Mouse (Mus musculus) MN1 (cell line): ENCODE measurements around the gene Smarcc2.

Source experiments
- DNase-seq: peaks from one replicate; pipeline ENCODE4 v3.0.0-alpha.2; 2016; ENCODE audit warnings: low spot score

The Smarcc2 gene

DNA sequence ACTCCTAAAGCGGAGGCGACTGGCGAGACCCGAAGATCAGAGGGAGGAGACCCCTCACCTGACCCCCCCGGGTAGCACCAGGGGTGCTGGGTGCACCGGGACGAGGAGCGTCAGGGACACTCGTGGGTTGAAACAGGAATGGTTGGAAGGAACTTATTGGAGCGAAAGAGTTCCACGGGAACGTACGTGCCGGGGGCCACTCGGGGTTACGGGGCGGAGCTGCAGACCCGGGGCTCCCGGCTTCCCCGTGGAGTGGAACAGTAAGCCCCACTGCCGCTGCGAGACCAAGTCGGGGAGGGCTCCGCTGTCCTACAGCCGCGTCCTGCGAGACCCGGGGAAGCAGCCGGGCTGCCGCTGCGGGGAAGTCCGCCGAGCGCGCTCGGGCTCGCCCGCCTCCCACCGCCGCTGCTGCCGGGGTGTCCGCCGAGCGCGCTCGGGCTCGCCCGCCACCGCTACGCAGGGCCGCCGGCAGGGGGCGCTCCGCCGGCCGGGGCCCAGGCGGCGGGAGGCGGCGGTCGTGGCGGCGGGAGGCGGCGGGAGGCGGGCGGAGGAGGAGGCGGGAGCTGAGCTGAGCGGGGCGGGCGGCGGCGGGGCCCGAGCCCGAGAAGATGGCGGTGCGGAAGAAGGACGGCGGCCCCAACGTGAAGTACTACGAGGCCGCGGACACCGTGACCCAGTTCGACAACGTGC is at the start of gene Smarcc2:
Smarcc2 (plus strand) TSS at position 530 of the 690 bp plus-strand sequence.
- DNase-seq: peak; percentile 95

DNA sequence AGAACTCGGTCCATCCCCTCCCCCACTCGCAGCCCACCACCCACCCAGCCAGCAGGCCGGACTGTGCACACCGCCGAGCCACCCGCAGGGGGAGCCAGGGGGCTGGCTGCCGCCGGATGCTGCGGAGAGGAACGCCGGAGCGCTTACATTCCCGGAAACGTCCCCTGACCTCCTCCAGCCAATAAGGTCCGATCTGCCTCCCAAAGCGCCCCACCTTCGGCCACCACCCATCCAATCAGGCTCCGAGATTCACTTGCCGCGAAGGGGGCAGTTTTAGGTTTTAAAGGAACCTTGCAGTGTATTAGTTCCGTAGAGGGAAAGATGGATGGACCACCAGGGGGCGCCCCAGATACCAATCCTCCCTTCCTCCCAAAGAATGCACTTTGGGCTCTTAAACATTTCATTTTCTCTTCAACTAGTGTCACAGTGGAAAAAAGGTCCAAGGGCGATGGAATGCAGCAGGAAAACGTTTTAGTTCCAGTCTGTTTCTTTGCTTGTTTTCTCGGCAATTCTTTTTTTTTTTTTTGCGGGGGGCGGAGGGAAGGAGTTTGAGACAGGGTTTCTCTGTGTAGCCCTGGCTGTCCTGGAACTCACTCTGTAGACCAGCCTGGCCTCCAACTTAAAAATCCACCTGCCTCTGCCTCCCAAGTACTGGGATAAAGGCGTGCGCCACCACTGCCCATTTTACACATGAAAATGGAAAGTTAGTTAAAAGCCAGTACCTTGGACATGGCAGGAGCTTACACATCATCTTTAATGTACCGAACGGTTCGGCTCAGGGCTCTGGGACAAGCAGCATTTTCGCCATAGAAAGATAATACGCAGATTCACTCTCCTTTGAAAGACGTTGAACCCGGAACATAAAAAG is 49.1 kb upstream of the Smarcc2 start:
- peak; percentile 100 for DNase-seq

DNA sequence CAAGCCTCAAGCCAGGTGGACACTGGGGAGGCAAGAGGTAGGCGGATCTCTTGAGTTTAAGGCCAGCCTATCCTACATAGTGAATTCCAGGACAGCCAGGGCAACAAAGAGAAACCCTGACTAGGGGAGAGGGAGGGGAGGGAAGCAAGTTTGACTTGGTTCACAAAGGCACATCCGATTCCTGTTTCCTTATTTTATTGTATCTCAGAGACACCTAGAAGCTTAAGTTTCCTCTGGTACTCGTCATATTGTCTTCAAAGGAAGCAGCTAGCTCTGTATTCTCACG is 48.5 kb upstream of the Smarcc2 start:
- no peak for DNase-seq

DNA sequence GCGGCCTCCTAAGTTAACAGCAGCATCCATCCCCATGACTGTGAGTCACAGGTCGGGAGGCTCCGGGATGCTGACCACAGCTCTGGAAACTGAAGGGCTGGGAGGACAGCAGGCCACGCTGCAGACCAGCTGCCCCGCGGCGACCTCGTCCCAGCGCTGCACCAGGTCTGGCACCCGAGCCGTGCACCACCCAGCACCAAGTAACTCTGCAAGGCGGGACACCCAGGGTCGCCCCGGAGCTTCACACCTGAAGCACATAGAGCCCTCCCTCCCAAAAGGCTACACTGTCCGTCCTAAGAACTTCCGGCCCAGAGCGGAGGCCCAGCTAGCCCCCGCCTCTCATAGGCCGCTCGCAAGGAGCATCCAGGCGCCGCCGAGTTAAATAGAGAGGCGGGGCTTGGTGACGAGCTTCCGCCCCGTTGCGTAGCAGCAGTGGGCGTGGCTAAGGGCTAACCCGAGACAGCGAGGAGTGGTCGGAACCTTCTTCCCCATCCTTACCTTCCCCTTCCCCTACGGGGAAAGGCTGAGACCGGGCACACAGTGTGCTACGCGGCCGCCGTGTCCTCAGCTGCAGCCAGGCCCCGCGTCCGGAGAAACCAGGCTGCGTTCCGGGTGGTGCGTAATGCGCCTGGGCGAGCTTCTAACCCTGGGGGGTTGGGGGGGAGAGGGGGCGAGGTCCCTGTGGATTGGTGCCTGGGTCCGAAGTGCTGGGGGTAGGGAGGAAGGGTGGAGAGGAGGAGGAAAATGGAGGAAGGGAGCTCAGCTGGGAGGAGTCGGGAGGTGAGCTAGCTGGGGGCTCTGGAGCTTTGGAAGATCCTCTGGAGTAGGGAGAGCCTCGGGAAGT is 47.6 kb upstream of the Smarcc2 start, which contains the start of the genes Nabp2 and Rnf41:
Nabp2 (minus strand) TSS at position 282 of the 844 bp plus-strand sequence.
Rnf41 (plus strand) TSS at position 447 of the 844 bp plus-strand sequence.
- DNase-seq: peak; percentile 100

DNA sequence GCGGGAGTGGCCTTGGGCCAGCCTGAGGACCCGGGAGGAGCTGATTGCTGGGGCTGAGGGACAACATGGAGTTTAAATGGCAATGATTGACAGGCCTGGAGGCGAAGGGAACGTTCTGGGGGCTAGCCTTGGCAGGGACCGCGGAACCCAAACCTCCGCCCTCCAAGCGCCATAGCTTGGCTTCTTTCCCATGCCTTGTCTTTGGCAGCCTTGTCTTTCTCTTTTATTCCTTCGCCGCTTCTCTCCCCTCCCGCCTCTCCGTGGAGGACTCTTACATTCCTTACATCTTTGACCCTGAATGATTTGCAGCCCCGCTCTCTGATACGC is 47.0 kb upstream of the Smarcc2 start:
- peak; percentile 70 for DNase-seq

DNA sequence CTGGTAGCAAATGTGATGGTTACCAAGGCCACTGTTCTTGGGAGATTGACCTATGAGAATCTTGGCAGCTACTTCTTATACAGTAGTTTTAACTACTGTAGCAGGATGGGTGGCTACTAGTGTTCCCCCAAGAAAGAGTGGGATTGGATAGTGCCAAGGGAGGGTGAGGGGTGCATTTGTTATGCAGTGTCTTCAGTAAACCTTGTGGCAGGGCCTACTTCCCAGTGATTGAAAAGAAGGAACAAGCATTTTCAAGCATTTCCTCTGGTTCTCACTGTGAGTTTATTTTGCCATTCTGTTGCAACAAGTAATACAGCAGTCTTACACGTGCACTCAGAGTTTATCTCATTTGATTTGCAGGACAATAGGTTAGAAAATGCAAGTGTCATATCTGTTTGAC is 46.5 kb upstream of the Smarcc2 start:
- no peak for DNase-seq

DNA sequence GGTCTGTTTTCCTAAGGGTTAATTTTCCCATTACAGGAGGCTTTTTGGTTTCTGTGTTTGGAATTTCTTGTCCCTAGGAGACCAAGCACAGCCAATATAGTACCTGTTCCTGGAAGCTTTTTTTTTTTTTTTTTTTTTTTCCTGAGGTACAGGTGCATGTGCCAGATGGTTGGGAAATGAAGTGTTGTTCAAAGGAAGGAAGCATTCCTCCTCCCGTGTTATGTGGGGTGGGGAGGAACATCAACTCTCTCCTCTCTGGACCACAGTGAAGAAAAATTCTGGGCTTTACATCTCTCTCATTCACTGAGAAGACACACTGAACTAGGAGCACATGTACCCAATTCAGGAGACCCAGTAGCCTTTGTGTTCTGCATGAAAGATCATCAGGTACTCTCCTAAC is 46.0 kb upstream of the Smarcc2 start:
- DNase-seq: no peak

DNA sequence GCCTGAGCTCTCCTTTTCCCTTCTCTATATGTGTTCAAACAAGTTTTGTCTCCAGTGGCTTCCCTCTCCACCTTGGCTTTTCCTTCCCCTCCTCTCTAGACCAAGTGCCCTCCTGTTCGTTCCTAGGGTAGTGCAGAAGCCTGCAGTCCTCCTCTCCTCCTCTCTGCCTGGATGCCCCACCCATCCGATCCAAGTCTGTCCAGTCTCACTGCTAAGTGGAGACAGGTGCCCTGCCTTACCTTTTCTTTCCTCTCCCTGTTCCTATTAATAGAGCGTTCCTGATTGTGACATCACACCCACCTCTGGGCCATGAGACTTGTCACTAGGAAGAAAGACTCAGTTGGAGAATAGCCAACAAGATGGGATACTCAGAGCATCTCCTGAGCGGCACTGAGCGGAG is 44.2 kb upstream of the Smarcc2 start:
- no peak for DNase-seq

DNA sequence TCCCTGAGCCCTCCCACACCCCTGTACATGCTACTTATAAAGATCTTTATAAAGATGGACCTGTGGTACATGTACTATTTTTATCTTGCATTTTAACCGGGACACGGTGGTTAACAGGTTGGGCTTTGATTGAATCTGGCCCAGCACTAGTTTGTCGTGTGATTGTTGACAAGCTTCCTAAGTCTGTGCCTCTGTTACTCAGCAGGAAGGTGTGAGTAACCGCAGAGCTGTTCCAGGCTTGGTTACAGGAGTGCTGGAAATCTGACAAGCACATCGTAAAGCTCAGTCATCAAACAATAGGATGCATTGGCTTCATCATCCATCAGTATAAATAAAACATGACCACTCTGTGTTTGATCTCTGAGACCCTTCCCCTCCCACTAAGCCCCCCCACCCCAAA is 36.6 kb upstream of the Smarcc2 start:
- no peak for DNase-seq

DNA sequence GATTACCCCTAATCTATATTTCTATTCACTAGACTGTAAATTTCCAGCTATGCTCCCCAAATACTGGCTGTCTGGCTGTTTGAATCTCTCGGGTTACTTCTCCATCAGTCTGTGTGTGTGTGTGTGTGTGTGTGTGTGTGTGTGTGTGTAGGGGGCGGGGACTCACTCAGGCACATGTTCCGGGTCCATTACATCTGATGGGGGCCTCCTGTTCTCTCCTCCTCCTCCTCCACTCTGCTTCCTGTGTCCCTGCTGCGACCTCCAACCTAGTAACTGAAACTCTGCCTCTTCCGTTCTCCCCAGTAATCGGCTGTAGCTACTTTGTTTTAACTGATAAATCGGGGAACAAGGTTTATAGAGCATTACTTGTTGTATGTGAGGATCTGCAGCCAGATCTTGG is 34.4 kb upstream of the Smarcc2 start:
- no peak for DNase-seq

DNA sequence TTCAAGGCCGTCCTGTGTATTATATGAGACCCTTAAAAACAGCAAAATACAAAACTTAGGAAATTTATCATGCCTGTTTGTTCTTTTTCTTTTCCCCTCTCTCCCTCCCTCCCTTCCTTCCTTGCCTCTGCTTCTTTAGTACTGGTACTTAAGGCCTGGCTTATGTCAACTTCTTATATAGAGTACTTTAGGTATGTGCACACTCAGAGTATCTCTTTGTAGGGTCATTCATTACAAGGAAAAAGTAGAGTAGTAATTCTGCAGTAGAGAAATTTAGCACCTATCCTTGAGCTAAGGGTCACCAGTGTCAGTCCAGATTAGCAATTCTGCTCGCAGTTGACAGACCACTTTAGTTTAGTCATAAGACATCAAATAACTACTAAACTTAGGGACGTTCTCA is 33.8 kb upstream of the Smarcc2 start:
- DNase-seq: no peak

DNA sequence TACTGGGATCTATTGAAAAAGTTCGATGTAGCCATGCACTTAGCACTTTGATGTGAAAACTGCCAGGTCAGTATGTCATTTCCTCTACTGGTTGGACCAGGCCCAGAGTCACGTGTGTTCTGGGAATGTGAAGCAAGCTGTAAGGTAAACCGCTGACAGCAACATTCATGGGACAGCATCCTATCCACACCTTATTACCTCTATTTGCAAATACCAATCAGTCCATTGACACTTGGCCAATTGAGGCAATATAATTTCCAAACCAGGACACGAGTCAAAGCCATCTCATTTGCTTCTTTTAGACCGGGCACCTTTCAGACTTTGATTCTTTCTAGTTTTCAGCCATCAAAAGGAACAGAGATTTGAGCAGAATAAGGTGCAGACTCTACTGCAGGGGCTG is 30.0 kb upstream of the Smarcc2 start:
- no peak for DNase-seq

DNA sequence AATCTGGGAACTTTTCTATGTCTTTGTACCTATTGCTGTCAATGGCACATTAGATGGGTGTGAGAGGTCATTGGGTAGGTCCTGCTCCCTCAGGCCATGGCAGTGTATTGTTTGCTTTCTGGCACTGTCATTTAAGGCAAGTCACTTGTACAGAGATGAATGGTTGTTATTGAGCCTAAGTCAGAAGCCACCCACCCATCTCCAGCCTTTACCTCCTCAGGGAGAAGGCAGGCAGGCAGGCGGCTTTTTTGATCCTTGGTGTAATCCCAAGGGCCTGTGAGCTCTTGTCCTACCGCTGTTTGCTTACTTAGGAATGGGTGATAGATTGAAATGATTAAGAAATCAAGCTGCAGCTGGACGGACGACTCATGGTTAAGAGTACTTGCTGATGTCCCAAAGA is 29.6 kb upstream of the Smarcc2 start:
- no peak for DNase-seq

DNA sequence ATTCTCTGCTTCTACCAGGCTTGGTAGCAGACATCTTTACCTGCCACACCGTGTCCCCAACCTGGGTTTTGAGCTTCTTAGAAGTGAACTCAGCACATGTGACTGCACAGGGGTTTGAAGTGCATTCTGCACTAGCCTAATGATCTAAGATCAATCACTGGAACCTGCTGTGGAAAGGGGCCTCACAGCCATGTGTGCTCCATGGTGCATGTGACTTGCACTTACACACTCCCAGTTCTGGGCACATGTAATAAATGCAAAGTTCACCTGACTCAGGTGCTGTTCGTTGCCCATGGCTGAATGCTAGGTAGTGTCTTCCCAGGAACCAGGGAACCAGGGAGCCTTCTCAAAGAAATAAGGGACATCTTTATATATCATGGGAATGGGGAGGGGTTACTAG is 25.6 kb upstream of the Smarcc2 start:
- no peak for DNase-seq

DNA sequence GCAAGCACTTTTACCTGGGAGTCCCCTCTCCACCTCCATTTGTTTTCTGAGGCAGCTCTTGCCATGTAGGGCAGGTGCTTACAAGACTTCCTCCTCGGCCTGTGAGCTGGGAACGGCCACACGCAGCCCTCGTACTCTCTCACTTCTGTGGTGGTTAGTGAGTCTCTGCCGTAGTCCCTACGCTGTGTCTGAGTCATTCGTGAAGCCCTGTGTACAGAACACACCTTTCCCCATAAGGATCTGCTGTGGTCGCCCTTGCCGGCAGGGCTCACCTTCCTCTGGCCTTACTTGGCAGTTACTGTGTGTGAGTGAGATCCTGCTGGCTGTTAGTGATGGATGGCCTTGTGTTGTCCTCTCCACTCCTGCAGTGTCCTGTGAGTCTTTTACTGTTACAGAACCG is 24.4 kb upstream of the Smarcc2 start:
- DNase-seq: no peak

DNA sequence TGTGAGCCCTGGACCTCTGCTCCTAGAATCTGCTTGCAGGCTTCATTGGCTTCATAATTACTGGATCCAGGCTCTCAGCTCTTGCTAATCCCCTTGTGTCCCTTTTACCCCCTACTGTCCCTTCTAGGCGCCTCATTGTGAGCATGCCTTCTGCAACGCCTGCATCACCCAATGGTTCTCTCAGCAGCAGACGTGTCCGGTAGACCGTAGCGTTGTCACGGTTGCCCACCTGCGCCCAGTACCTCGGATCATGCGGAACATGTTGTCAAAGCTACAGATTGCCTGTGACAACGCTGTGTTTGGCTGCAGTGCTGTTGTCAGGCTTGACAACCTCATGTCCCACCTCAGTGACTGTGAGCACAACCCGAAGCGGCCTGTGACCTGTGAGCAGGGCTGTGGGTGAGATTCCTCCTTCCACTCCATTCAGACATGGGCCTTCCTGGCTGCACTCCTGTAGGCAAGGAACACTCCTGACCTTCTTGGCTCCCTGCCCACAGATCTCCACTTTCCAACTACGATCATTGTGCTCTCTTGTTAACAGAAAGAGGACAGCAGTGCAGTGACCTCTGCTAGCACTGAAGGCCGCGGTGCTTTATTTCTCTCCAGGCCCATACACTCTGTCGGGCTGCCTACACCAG is 23.7 kb upstream of the Smarcc2 start:
- peak; percentile 84 for DNase-seq

DNA sequence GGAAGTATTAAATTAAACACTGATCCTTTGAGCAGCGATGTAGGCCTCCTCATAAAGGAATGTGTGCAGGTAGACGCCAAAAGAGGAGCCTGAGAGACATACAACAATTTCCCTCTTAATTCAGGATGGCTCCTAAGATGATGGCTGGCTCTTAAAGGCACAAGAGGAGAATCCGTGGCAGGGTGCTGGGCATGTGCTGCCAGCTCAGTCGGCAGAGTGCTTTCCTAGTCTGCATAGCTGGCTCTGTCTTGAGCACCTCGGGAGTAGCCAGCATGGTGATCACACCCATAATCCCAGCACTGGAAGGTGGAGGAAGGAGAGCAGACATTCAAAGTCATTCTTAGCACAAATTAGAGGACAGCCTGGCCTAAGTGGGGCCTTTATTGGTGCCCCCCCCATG is 23.2 kb upstream of the Smarcc2 start:
- DNase-seq: peak; percentile 68

DNA sequence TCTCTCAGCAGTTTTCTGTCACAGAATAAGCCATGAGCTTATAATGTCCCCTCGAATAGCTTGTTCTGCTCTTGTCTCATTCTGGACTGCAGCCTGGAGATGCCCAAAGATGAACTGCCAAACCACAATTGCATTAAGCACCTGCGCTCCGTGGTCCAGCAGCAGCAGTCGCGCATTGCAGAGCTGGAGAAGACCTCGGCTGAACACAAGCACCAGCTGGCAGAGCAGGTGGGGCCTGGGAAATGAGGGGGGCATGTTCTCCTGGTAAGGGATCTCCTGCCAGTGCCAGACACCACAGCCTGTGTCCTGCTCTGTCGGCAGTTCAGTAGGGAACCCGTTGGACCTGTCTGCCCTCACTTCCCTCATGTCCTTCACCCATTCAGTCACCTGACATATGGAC is 22.7 kb upstream of the Smarcc2 start:
- peak; percentile 94 for DNase-seq

DNA sequence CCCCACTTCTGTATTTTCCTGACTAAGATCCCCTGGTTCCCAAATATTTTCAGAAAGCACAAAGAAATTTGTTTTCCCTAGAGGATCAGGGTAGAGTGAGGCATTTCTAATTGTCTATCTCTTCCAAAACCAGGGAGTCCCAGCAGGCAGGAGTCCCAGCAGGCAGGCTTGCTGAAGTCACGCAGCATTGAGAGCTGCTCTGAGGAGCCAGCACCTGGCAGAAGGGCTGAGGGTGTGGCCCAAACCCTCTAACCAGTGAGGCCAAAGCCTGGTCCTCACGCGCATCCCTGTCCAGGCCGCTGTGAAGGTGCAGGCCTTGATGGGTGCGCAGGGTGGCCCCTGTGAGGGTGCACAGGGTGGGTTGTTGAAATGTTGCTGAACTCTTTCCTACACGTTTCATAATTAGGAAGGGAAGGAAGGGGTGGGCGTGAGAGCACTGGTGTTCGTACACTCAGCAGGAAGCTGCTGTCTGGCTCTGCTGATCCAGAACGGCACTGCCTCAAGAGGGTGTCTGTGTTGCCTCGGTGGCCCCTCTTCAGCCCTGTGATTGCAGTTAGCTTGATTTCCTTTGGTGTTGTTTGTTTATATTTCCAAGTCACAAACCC is 20.3 kb upstream of the Smarcc2 start:
- DNase-seq: peak; percentile 56

DNA sequence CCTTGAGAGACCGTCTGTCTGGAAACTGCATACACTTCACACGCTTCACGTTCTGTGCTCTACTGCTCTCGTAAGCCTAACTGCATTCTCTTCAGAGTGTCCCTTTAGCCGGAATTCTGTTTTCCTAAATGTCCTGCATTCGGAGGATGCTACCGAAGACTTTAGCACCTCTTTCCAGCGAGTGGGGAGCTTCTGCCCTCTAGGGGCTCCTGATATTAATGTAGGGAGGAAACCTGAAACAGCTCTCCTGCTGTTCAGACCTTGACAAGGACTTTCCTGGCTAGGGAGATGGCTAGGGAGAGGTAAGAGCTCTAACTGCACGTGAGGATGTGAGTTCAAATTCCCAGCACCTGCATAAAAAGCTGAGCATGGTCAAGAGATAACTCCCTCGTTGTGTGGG is 18.6 kb upstream of the Smarcc2 start:
- peak; percentile 86 for DNase-seq

DNA sequence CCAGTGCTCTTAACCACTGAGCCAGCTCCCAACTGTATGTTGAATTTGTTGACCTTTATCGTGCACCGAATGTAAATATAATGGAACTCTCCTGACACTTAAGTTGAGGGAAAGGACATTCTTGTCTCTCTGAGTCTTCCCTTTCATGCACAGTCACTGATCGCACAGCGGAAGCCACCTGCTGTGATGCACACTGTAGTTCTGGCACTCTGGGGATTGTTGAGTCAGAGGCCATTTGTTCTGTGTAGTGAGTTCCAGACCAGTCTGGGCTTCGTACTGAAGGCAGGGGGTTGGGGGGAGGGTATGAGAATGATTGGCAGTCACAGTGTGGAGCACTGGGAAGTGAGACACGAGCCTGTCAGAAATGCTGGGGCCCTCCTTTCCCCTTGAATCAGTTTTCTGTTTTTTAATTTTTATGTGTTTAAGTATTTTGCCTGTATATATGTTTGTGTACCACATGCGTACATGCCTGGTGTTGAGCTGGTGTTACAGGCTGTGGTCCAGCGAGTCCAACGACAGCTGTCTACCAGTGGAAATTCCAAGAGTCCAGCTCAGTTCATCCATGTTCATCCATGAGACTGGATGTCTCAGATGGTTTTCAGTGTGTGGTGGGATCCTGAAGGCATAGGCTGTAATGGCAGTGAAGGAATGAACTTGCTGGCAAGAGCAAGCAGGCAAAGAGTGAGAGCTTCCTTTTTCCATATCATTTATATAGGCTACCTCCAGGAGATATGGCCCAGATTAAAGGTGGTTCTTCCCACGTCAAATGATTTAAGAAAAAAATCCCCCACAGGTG is 17.5 kb upstream of the Smarcc2 start:
- DNase-seq: peak; percentile 76
